Mouse (Mus musculus): ENCODE measurements around the gene Gm20605. TPM values are rescaled to one million over a fixed set of nuclear protein-coding genes. Genes with fewer than 3 reads are reported as not detected.
A peak's percentile ranks its signal among the peaks of the same experiment; 100 is the strongest.

The Gm20605 gene
- polyA plus RNA-seq, 2 experiments, result 7.4 to 16.8 TPM

GRCm38 (mm10) chr5:137649669-137650571 is 20.9 kb downstream of the Gm20605 start:
- H3K9me3 ChIP-seq (ENCODE audit: control insufficient read depth, low read length), result no peaks in the 10 kb centered on the region
- H3K4me2 ChIP-seq (replicated peaks; ENCODE audit: low read depth, low read length, severe bottlenecking), result peak overlapping the region; percentile 19
- no peak for TF ChIP-seq POLR2A (IDR thresholded peaks at IDR 0.05; ENCODE audit: borderline replicate concordance, extremely low read depth, insufficient read depth, insufficient read length)
- H3K9ac ChIP-seq (ENCODE audit: low read depth, low read length, severe bottlenecking), result no peak overlapping the region
- ATAC-seq (ENCODE audit: low FRiP score, low read depth) (no peak), DNase-seq (ENCODE audit: low spot score) (no peak)
- H3K27ac ChIP-seq (replicated peaks; ENCODE audit: low read depth, low read length), result no peak overlapping the region; the same call in 1 of the 2 replicates
- no peak overlapping the region for H3K4me3 ChIP-seq (replicated peaks; ENCODE audit: low read length)
- peaks cover 14% of the 10 kb centered on the region for H3K27me3 ChIP-seq (ENCODE audit: control insufficient read depth, insufficient read depth, low read length)
- WGBS, result 15% methylated on average over 18 of the region's 18 CpGs
- peaks cover 20% of the 10 kb centered on the region; the same call in 1 of the 2 replicates for H3K36me3 ChIP-seq (ENCODE audit: control insufficient read depth, insufficient read depth, low read length)
- peaks cover 30% of the 10 kb centered on the region for H3K4me1 ChIP-seq (ENCODE audit: control insufficient read depth, insufficient read depth, low read length)

GRCm38 (mm10) chr5:137652474-137652873 is 23.5 kb downstream of the Gm20605 start:
- ATAC-seq (ENCODE audit: low FRiP score, low read depth) (peak; percentile 64; the same call in 1 of the 2 replicates), DNase-seq (ENCODE audit: low spot score) (peak; percentile 81)
- Histone ChIP-seq H3K4me1 (ENCODE audit: control insufficient read depth, insufficient read depth, low read length) (peaks cover 24% of the 10 kb centered on the region), H3K36me3 (ENCODE audit: control insufficient read depth, insufficient read depth, low read length) (peaks cover 20% of the 10 kb centered on the region; the same call in 1 of the 2 replicates), H3K27ac (replicated peaks; ENCODE audit: low read depth, low read length) (no peak overlapping the region), H3K4me3 (replicated peaks; ENCODE audit: low read length) (no peak overlapping the region), H3K9me3 (ENCODE audit: control insufficient read depth, low read length) (no peaks in the 10 kb centered on the region), H3K27me3 (ENCODE audit: control insufficient read depth, insufficient read depth, low read length) (no peaks in the 10 kb centered on the region), H3K4me2 (replicated peaks; ENCODE audit: low read depth, low read length, severe bottlenecking) (no peak overlapping the region), H3K9ac (ENCODE audit: low read depth, low read length, severe bottlenecking) (no peak overlapping the region)
- 14% methylated on average over 3 of the region's 3 CpGs for WGBS
- TF ChIP-seq POLR2A (IDR thresholded peaks at IDR 0.05; ENCODE audit: borderline replicate concordance, extremely low read depth, insufficient read depth, insufficient read length), result no peak

GRCm38 (mm10) chr5:137653366-137653765 is 24.4 kb downstream of the Gm20605 start:
- H3K36me3 ChIP-seq (ENCODE audit: control insufficient read depth, insufficient read depth, low read length), result peaks cover 22% of the 10 kb centered on the region; the same call in 1 of the 2 replicates
- DNase-seq (ENCODE audit: low spot score) (no peak), ATAC-seq (ENCODE audit: low FRiP score, low read depth) (no peak)
- no peaks in the 10 kb centered on the region for H3K27me3 ChIP-seq (ENCODE audit: control insufficient read depth, insufficient read depth, low read length)
- 91% methylated on average over 10 of the region's 10 CpGs for WGBS
- H3K4me3 ChIP-seq (replicated peaks; ENCODE audit: low read length), result no peak overlapping the region
- no peak for TF ChIP-seq POLR2A (IDR thresholded peaks at IDR 0.05; ENCODE audit: borderline replicate concordance, extremely low read depth, insufficient read depth, insufficient read length)
- no peak overlapping the region for H3K4me2 ChIP-seq (replicated peaks; ENCODE audit: low read depth, low read length, severe bottlenecking)
- H3K4me1 ChIP-seq (ENCODE audit: control insufficient read depth, insufficient read depth, low read length), result peaks cover 17% of the 10 kb centered on the region
- no peak overlapping the region for H3K9ac ChIP-seq (ENCODE audit: low read depth, low read length, severe bottlenecking)
- no peaks in the 10 kb centered on the region for H3K9me3 ChIP-seq (ENCODE audit: control insufficient read depth, low read length)
- no peak overlapping the region for H3K27ac ChIP-seq (replicated peaks; ENCODE audit: low read depth, low read length)

GRCm38 (mm10) chr5:137654746-137655145 is 25.8 kb downstream of the Gm20605 start:
- no peak overlapping the region for H3K4me2 ChIP-seq (replicated peaks; ENCODE audit: low read depth, low read length, severe bottlenecking)
- WGBS, result 76% methylated on average over 7 of the region's 7 CpGs
- DNase-seq (ENCODE audit: low spot score), result no peak
- no peak overlapping the region for H3K27ac ChIP-seq (replicated peaks; ENCODE audit: low read depth, low read length)
- no peaks in the 10 kb centered on the region for H3K27me3 ChIP-seq (ENCODE audit: control insufficient read depth, insufficient read depth, low read length)
- H3K9ac ChIP-seq (ENCODE audit: low read depth, low read length, severe bottlenecking), result no peak overlapping the region
- peaks cover 25% of the 10 kb centered on the region for H3K36me3 ChIP-seq (ENCODE audit: control insufficient read depth, insufficient read depth, low read length)
- H3K4me1 ChIP-seq (ENCODE audit: control insufficient read depth, insufficient read depth, low read length), result peaks cover 3% of the 10 kb centered on the region
- H3K4me3 ChIP-seq (replicated peaks; ENCODE audit: low read length), result no peak overlapping the region
- TF ChIP-seq POLR2A (IDR thresholded peaks at IDR 0.05; ENCODE audit: borderline replicate concordance, extremely low read depth, insufficient read depth, insufficient read length), result no peak
- ATAC-seq (ENCODE audit: low FRiP score, low read depth), result no peak
- no peaks in the 10 kb centered on the region for H3K9me3 ChIP-seq (ENCODE audit: control insufficient read depth, low read length)

GRCm38 (mm10) chr5:137656977-137657376 is 28.0 kb downstream of the Gm20605 start:
- WGBS, result 35% methylated on average over 6 of the region's 6 CpGs
- no peak overlapping the region for H3K4me3 ChIP-seq (replicated peaks; ENCODE audit: low read length)
- H3K9ac ChIP-seq (ENCODE audit: low read depth, low read length, severe bottlenecking), result no peak overlapping the region
- no peaks in the 10 kb centered on the region for H3K27me3 ChIP-seq (ENCODE audit: control insufficient read depth, insufficient read depth, low read length)
- H3K36me3 ChIP-seq (ENCODE audit: control insufficient read depth, insufficient read depth, low read length), result peaks cover 32% of the 10 kb centered on the region
- no peaks in the 10 kb centered on the region for H3K4me1 ChIP-seq (ENCODE audit: control insufficient read depth, insufficient read depth, low read length)
- H3K4me2 ChIP-seq (replicated peaks; ENCODE audit: low read depth, low read length, severe bottlenecking), result no peak overlapping the region
- H3K27ac ChIP-seq (replicated peaks; ENCODE audit: low read depth, low read length), result no peak overlapping the region
- DNase-seq (ENCODE audit: low spot score) (peak; percentile 77), ATAC-seq (ENCODE audit: low FRiP score, low read depth) (peak; percentile 69; the same call in 1 of the 2 replicates)
- no peaks in the 10 kb centered on the region for H3K9me3 ChIP-seq (ENCODE audit: control insufficient read depth, low read length)
- TF ChIP-seq POLR2A (IDR thresholded peaks at IDR 0.05; ENCODE audit: borderline replicate concordance, extremely low read depth, insufficient read depth, insufficient read length), result no peak
